Mouse (Mus musculus): ENCODE measurements around the gene Cutal. TPM values are rescaled to one million over a fixed set of nuclear protein-coding genes. Genes with fewer than 3 reads are reported as not detected.
"Not testable (repeated sequence)": the region's sequence is repeated elsewhere in the genome, so short reads cannot be mapped to it uniquely, and the experiment has no call there.

Cutal gene
- under 1 TPM; 0.17 to 0.69 TPM for total RNA-seq (2021)
- long read RNA-seq, experiment 1, partial matches to known transcripts = 0 of 1 reads
- long read RNA-seq, experiment 1, other reads (novel, unspliced or antisense) = 1 of 1 reads
- long read RNA-seq, experiment 2, partial matches to known transcripts = 0 of 1 reads
- long read RNA-seq, experiment 2, other reads (novel, unspliced or antisense) = 0 of 1 reads

GRCm38 (mm10) chr2:34874271-34874670, at the start of gene Cutal:
Gene Cutal, plus strand, starts transcription at chr2:34874396.
- Histone ChIP-seq H3K27ac (peak within 1 kb of the TSS; percentile 51; the same call in 1 of the 2 replicates), H3K4me3 (peak within 1 kb of the TSS; percentile 60)
- no peak for TF ChIP-seq CTCF (IDR thresholded peaks at IDR 0.05)
- DNase-seq = no peak
- intact Hi-C loops (cut with DNase I) = no loop called here

- DNase-seq = peak; percentile 95
- intact Hi-C loops (cut with DNase I) = loop anchor here (2.0 kb wide), 2 partner anchors 21 to 45 kb away; no protein-coding TSS in a partner anchor
- Histone ChIP-seq H3K27ac (peak within 1 kb of the TSS; percentile 91), H3K4me3 (peak within 1 kb of the TSS; percentile 87)
- TF ChIP-seq CTCF (IDR thresholded peaks at IDR 0.05) = no peak
These were observed 48.3 kb upstream of the Cutal start, which contains the start of gene Fbxw2 for GRCm38 (mm10) chr2:34825827-34826459. Gene Fbxw2, minus strand, starts transcription at chr2:34826311.

GRCm38 (mm10) chr2:34826460-34827231, 47.5 kb upstream of the Cutal start:
- intact Hi-C loops (cut with DNase I) = loop anchor here (2.0 kb wide), 1 partner anchor 44 kb away; no protein-coding TSS in a partner anchor
- Histone ChIP-seq H3K27ac (peak overlapping the region; percentile 91), H3K4me3 (peak overlapping the region; percentile 87)
- no peak for DNase-seq
- no peak for TF ChIP-seq CTCF (IDR thresholded peaks at IDR 0.05)

GRCm38 (mm10) chr2:34827591-34827990, 46.6 kb upstream of the Cutal start:
- no peak for TF ChIP-seq CTCF (IDR thresholded peaks at IDR 0.05)
- intact Hi-C loops (cut with DNase I) = loop anchor here (2.0 kb wide), 1 partner anchor 43 kb away; no protein-coding TSS in a partner anchor
- H3K4me3 ChIP-seq = no peak overlapping the region
- no peak for DNase-seq
- H3K27ac ChIP-seq = no peak overlapping the region

GRCm38 (mm10) chr2:34828026-34828425, 46.2 kb upstream of the Cutal start:
- Histone ChIP-seq H3K4me3 (no peak overlapping the region), H3K27ac (no peak overlapping the region)
- DNase-seq = no peak
- TF ChIP-seq CTCF (IDR thresholded peaks at IDR 0.05) = no peak
- intact Hi-C loops (cut with DNase I) = no loop called here

GRCm38 (mm10) chr2:34830066-34830465, 44.1 kb upstream of the Cutal start:
- intact Hi-C loops (cut with DNase I); H3K27ac ChIP-seq; H3K4me3 ChIP-seq; DNase-seq: not testable (repeated sequence)

GRCm38 (mm10) chr2:34832766-34833457, 41.3 kb upstream of the Cutal start, which contains the start of gene Gm34653:
Gene Gm34653, plus strand, starts transcription at chr2:34833007.
- DNase-seq; H3K27ac ChIP-seq; H3K4me3 ChIP-seq; intact Hi-C loops (cut with DNase I): not testable (repeated sequence)

GRCm38 (mm10) chr2:34833624-34834023, 40.6 kb upstream of the Cutal start:
- intact Hi-C loops (cut with DNase I) = no loop called here
- TF ChIP-seq CTCF (IDR thresholded peaks at IDR 0.05) = no peak

GRCm38 (mm10) chr2:34835669-34836068, 38.5 kb upstream of the Cutal start:
- no peak for TF ChIP-seq CTCF (IDR thresholded peaks at IDR 0.05)
- DNase-seq = no peak
- intact Hi-C loops (cut with DNase I) = no loop called here

More at GRCm38 (mm10) chr2:34833624-34834023, 40.6 kb upstream of the Cutal start:
- H3K4me3 ChIP-seq = no peak overlapping the region
- H3K27ac ChIP-seq = no peak overlapping the region
- DNase-seq = no peak

GRCm38 (mm10) chr2:34840143-34840542, 34.1 kb upstream of the Cutal start:
- H3K27ac ChIP-seq; intact Hi-C loops (cut with DNase I); DNase-seq; H3K4me3 ChIP-seq: not testable (repeated sequence)
- TF ChIP-seq CTCF (IDR thresholded peaks at IDR 0.05) = peak; percentile 32; the same call in 1 of the 2 replicates

More at GRCm38 (mm10) chr2:34835669-34836068, 38.5 kb upstream of the Cutal start:
- Histone ChIP-seq H3K27ac (no peak overlapping the region), H3K4me3 (no peak overlapping the region)

- intact Hi-C loops (cut with DNase I) = no loop called here
- DNase-seq = no peak
- TF ChIP-seq CTCF (IDR thresholded peaks at IDR 0.05) = no peak
- Histone ChIP-seq H3K27ac (no peak overlapping the region), H3K4me3 (no peak overlapping the region)
These were observed 32.5 kb upstream of the Cutal start for GRCm38 (mm10) chr2:34841706-34842105.
